Mouse (Mus musculus) MEL (cell line): Measurements from ENCODE around the gene Cadps2. TPM values are rescaled to one million over a fixed set of nuclear protein-coding genes. Genes with fewer than 3 reads are reported as not detected.

Experiments used
- DNase-seq: peaks from one replicate; pipeline ENCODE4 v3.0.0; 2011; ENCODE audit warnings: low read depth, low spot score
- H3K27ac ChIP-seq: 2 replicates; pipeline ENCODE4 v1.5.1; 2012; ENCODE audit warnings: low read depth, mild to moderate bottlenecking, control low read depth, low read length, moderate library complexity; ENCODE audit not compliant: control insufficient read depth
- H3K27me3 ChIP-seq, 2 experiments: fragments of 150-350 bp in 1 of 2; sonication (generic) in 1 of 2; 2 replicates each; pipeline ENCODE4 v1.6.1; 2012; ENCODE audit warnings: low read length in 2 of 2, mild to moderate bottlenecking in 2 of 2, improper control_type of control experiment in 1 of 2, moderate library complexity in 1 of 2; ENCODE audit not compliant: insufficient read depth in 2 of 2, control insufficient read depth in 1 of 2
- H3K36me3 ChIP-seq, 2 experiments: 2 replicates each; pipeline ENCODE4 v1.6.1; 2012 to 2014; ENCODE audit warnings: low read length in 2 of 2, improper control_type of control experiment in 1 of 2, inconsistent platforms in 1 of 2, mild to moderate bottlenecking in 1 of 2; ENCODE audit not compliant: insufficient read depth in 2 of 2, control insufficient read depth in 1 of 2
- H3K4me1 ChIP-seq, 2 experiments: fragments of 150-350 bp in 1 of 2; sonication (generic) in 1 of 2; 2 replicates each; pipeline ENCODE4 v1.6.1; 2012; ENCODE audit warnings: low read length in 2 of 2, improper control_type of control experiment in 1 of 2, mild to moderate bottlenecking in 1 of 2; ENCODE audit not compliant: insufficient read depth in 2 of 2, control insufficient read depth in 1 of 2
- H3K4me3 ChIP-seq, 2 experiments: fragments of 150-350 bp in 1 of 2; sonication (generic) in 1 of 2; 2 replicates each; pipeline ENCODE4 v1.5.1; 2012; ENCODE audit warnings: low read depth in 2 of 2, low read length in 2 of 2, mild to moderate bottlenecking in 2 of 2, moderate library complexity in 2 of 2, control low read depth in 1 of 2, improper control_type of control experiment in 1 of 2; ENCODE audit not compliant: control insufficient read depth in 1 of 2, insufficient read depth in 1 of 2
- H3K79me2 ChIP-seq: 2 replicates; pipeline ENCODE4 v1.6.1; 2012; ENCODE audit warnings: mild to moderate bottlenecking, low read length, moderate library complexity; ENCODE audit not compliant: control insufficient read depth, poor library complexity, insufficient read depth
- H3K9ac ChIP-seq: 2 replicates; pipeline ENCODE4 v1.6.1; 2012; ENCODE audit warnings: low read depth, mild to moderate bottlenecking, control low read depth, low read length, moderate library complexity; ENCODE audit not compliant: control insufficient read depth, poor library complexity, severe bottlenecking
- H3K9me3 ChIP-seq: fragments of 150-350 bp; sonication (generic); replicated peaks from 2 replicates; pipeline ENCODE4 v1.6.1; 2012; ENCODE audit warnings: mild to moderate bottlenecking, low read length, improper control_type of control experiment, moderate library complexity; ENCODE audit not compliant: insufficient read depth
- CHD2 ChIP-seq: IDR thresholded peaks from 2 replicates; pipeline ENCODE4 v1.6.1; 2011; ENCODE audit warnings: low read length, improper control_type of control experiment
- GABPA ChIP-seq: IDR thresholded peaks from 2 replicates; pipeline ENCODE4 v1.6.1; 2012; ENCODE audit warnings: low read depth, mild to moderate bottlenecking, inconsistent platforms, low read length, improper control_type of control experiment, moderate library complexity
- JUND ChIP-seq: IDR thresholded peaks from 2 replicates; pipeline ENCODE4 v1.6.1; 2011; ENCODE audit warnings: low read depth, mild to moderate bottlenecking, improper control_type of control experiment, low read length
- MAFK ChIP-seq: IDR thresholded peaks from 2 replicates; pipeline ENCODE4 v1.6.1; 2011; ENCODE audit warnings: low read depth, mild to moderate bottlenecking, low read length, improper control_type of control experiment, borderline replicate concordance
- TCF12 ChIP-seq: IDR thresholded peaks from 2 replicates; pipeline ENCODE4 v1.6.1; 2014; ENCODE audit warnings: low read depth, mild to moderate bottlenecking, inconsistent platforms, low read length, improper control_type of control experiment, moderate library complexity
- ZC3H11A ChIP-seq: IDR thresholded peaks from 2 replicates; pipeline ENCODE4 v1.6.1; 2012; ENCODE audit warnings: low read depth, mild to moderate bottlenecking, inconsistent platforms, low read length, improper control_type of control experiment
- polyA plus RNA-seq, 2 experiments: library from polyadenylated mRNA; stranded (reverse) in 1 of 2; unstranded in 1 of 2; fragments of >175 nt in 1 of 2; fragments of >200 nt in 1 of 2; gene quantifications; 2 replicates each; pipeline versions ENCODE4 v1.2.1 to v1.2.4; 2012; ENCODE audit warnings: low replicate concordance in 2 of 2, low read depth in 1 of 2; ENCODE audit not compliant: insufficient read length in 2 of 2, insufficient read depth in 1 of 2, missing spikeins in 1 of 2
- total RNA-seq: library from RNA; depleted of rRNA; stranded (reverse); fragments of 300-350 nt; gene quantifications from 2 replicates; pipeline ENCODE4 v1.2.3, GENCODE M21; 2012

Gene Cadps2
- total and polyA plus RNA-seq, 3 experiments: not detected

DNA sequence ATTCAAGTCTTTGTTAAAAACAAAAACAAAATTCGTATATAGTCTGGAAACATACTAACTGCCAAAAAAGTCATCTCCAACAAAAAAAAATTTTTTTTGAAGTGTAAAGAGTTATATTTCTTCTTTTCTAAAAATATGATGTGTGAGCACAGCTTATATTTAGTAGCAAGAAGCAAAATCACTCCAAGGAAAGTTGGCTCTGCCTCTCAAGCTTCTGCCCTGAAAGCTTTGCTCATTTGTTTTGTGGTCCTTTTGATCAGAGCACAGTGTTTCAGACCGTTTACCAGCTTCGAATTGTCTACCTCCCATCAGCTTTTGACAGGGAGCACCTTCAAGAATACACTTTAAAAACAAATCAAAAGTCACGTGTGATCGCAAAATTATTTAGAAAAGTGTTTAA lies 99.2 kb downstream of the Cadps2 start:
- Histone ChIP-seq H3K9me3 (no peaks in the 10 kb centered on the region), H3K27me3 (no peaks in the 10 kb centered on the region), H3K36me3 (no peaks in the 10 kb centered on the region), H3K27ac (no peak overlapping the region), H3K79me2 (no peaks in the 10 kb centered on the region), H3K4me1 (no peaks in the 10 kb centered on the region), H3K9ac (no peak overlapping the region), H3K4me3 (no peak overlapping the region)
- DNase-seq: no peak
- TF ChIP-seq MAFK: no peak

DNA sequence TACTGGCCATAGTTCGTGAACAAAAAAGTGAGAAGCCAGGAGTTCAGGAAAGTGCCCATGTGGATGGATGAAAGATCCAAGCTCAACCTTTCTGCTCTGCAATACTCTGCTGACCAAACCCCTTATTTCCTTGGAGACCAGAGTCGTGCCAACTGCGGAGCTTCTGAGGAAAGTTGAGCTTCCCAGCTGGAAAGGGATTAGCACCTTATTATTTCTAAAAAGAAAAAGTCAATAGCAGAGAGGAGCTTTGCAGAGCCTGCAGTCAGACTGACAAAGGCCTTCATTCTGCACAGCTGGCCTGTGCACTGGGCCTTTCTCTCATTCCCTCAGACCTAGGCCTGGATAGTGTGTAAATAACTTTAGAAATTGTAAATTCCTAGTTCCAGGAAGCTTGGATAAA lies 106.5 kb downstream of the Cadps2 start:
- Histone ChIP-seq H3K9ac (no peak overlapping the region), H3K4me1 (no peaks in the 10 kb centered on the region), H3K27me3 (no peaks in the 10 kb centered on the region), H3K27ac (no peak overlapping the region), H3K36me3 (no peaks in the 10 kb centered on the region), H3K4me3 (no peak overlapping the region), H3K9me3 (no peaks in the 10 kb centered on the region), H3K79me2 (no peaks in the 10 kb centered on the region)
- TF ChIP-seq MAFK: no peak
- DNase-seq: no peak

DNA sequence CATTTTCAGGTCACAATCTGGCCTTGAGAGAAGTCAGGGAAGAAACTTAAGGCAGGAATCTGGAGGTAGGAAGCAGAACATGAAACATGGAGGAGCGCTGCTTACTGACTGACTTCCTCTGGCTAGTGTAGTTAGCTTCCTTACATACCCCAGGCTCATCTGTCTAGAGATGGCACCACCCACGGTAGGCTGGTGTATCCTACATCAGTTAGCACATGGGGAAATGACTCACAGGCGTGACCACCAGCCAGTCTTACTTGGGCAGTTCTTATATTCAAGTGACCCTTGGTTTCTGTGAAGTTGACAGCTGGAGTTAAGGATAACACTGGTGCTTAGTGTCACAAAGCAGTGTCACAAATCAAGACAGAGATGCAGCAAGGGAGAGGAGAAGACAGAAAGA lies 110.6 kb downstream of the Cadps2 start:
- TF ChIP-seq ZC3H11A: no peak
- no peak for TF ChIP-seq GABPA
- TF ChIP-seq CHD2: no peak
- TF ChIP-seq TCF12: no peak
- Histone ChIP-seq H3K36me3 (no peaks in the 10 kb centered on the region), H3K79me2 (no peaks in the 10 kb centered on the region), H3K9me3 (no peaks in the 10 kb centered on the region), H3K27me3 (no peaks in the 10 kb centered on the region), H3K4me1 (no peaks in the 10 kb centered on the region), H3K27ac (no peak overlapping the region), H3K9ac (no peak overlapping the region), H3K4me3 (no peak overlapping the region)
- DNase-seq: no peak

DNA sequence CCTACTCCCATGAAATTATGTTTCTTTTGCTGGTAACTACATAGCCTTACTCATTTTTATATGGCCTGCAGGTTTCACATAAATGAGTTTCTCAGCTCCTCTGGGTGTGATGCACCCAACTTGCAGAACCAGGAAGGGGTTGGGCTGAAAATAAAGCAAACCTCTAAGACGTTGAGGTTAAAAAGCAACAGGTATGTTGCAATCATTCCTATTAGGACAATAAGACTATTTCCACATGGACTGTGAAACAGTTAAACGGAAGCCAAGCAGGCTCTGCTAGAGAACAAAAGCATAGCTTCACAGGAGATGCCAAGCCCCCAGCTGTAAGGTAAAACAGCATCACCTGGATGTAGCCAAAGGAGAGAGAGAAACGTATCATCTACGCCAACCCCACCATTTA lies 115.5 kb downstream of the Cadps2 start:
- Histone ChIP-seq H3K79me2 (no peaks in the 10 kb centered on the region), H3K27ac (no peak overlapping the region), H3K27me3 (no peaks in the 10 kb centered on the region), H3K4me3 (no peak overlapping the region), H3K36me3 (no peaks in the 10 kb centered on the region), H3K9ac (no peak overlapping the region), H3K9me3 (no peaks in the 10 kb centered on the region), H3K4me1 (no peaks in the 10 kb centered on the region)
- TF ChIP-seq JUND: no peak
- no peak for DNase-seq
